Mouse (Mus musculus) embryonic stem cell, embryonic (primary cell): ENCODE measurements around the gene Hspb9.

Experiments used
- CTCF ChIA-PET, 4 experiments: fragments of 300-600 bp in 2 of 4; fragments of 350-600 bp in 2 of 4; sonication (Branson Sonifier 250); formaldehyde crosslinking; loops; one replicate each; lab custom pipeline; 2022; ENCODE audit warnings: inconsistent platforms in 2 of 4; lab: Charles Lee
- POLR2A ChIA-PET, 4 experiments: fragments of 300-600 bp in 2 of 4; fragments of 350-600 bp in 2 of 4; sonication (Branson Sonifier 250); formaldehyde crosslinking; loops; one replicate each; lab custom pipeline; 2022; ENCODE audit warnings: antibody characterized with exemption in 4 of 4, inconsistent platforms in 1 of 4; lab: Charles Lee

The Hspb9 gene

GRCm38 (mm10) chr11:100756476-100756875, 42.8 kb downstream of the Hspb9 start:
- ChIA-PET POLR2A (no interaction called here), CTCF (no interaction called here)

- CTCF ChIA-PET = interaction anchor here in 2 of 4 experiments (0.7 to 6.8 kb wide), 3 partner anchors 14 to 201 kb away, joined by 4 to 56 read pairs (median 4); partner anchors contain the start of gene Hspb9 (in 1 of the 2)
- POLR2A ChIA-PET = interaction anchor here in 2 of 4 experiments (0.5 to 3.1 kb wide), 5 partner anchors 12 to 382 kb away, joined by 3 to 19 read pairs (median 3); partner anchors contain the start of gene Rab5c (in 1 of the 2)
These were observed 43.9 kb downstream of the Hspb9 start for GRCm38 (mm10) chr11:100757566-100757965.

- ChIA-PET CTCF (interaction anchor here (0.6 to 6.8 kb wide), 31 partner anchors 9 to 361 kb away, joined by 3 to 56 read pairs (median 3); partner anchors contain the start of genes Hspb9 (in 2 of the 4), Ghdc (in 1 of the 4), Jup (in 1 of the 4) and Rab5c (in 1 of the 4)), POLR2A (interaction anchor here (0.6 to 3.1 kb wide), 41 partner anchors 7 to 616 kb away, joined by 3 to 19 read pairs (median 3); partner anchors contain the start of genes Rab5c (in 3 of the 4), Acly (in 2 of the 4), Eif1 (in 2 of the 4) and Ghdc (in 2 of the 4))
These were observed 45.3 kb downstream of the Hspb9 start for GRCm38 (mm10) chr11:100758707-100759610.

GRCm38 (mm10) chr11:100759611-100760233, 46.1 kb downstream of the Hspb9 start, which contains the start of gene Kcnh4:
Kcnh4 (minus strand) TSS chr11:100759942.
- ChIA-PET CTCF (interaction anchor here (0.5 to 6.8 kb wide), 30 partner anchors 9 to 1724 kb away, joined by 3 to 56 read pairs (median 3); partner anchors contain the start of genes Hspb9 (in 2 of the 4), Ghdc (in 1 of the 4) and Jup (in 1 of the 4)), POLR2A (interaction anchor here (0.6 to 3.1 kb wide), 24 partner anchors 8 to 1460 kb away, joined by 3 to 19 read pairs (median 4); partner anchors contain the start of genes Rab5c (in 3 of the 4), Acly (in 2 of the 4), Ghdc (in 2 of the 4) and Eif1 (in 1 of the 4))

- ChIA-PET POLR2A (interaction anchor here in 3 of 4 experiments (0.5 to 1.9 kb wide), 22 partner anchors 9 to 680 kb away, joined by 3 to 15 read pairs (median 3); partner anchors contain the start of genes Rab5c (in 3 of the 3), Acly (in 1 of the 3), Ghdc (in 1 of the 3) and Retreg3 (in 1 of the 3)), CTCF (interaction anchor here (0.5 to 6.8 kb wide), 75 partner anchors 9 to 410 kb away, joined by 3 to 56 read pairs (median 4); partner anchors contain the start of genes Ghdc (in 4 of the 4), Hspb9 (in 4 of the 4), Kat2a (in 2 of the 4) and Rab5c (in 2 of the 4))
These were observed 47.9 kb downstream of the Hspb9 start for GRCm38 (mm10) chr11:100761547-100762045.

GRCm38 (mm10) chr11:100762831-100763230, 49.2 kb downstream of the Hspb9 start, which contains the start of gene Hcrt:
Hcrt (minus strand) TSS chr11:100762931.
- ChIA-PET CTCF (interaction anchor here in 2 of 4 experiments (0.7 to 6.8 kb wide), 9 partner anchors 8 to 278 kb away, joined by 3 to 56 read pairs (median 13); partner anchors contain the start of genes Ghdc (in 1 of the 2) and Rab5c (in 1 of the 2)), POLR2A (interaction anchor here in 2 of 4 experiments (0.6 to 1.9 kb wide), 4 partner anchors 18 to 116 kb away, joined by 4 to 15 read pairs (median 6); partner anchors contain the start of gene Rab5c (in 2 of the 2))
